Mouse (Mus musculus): ENCODE data around the gene Gm42906. TPM values are rescaled to one million over a fixed set of nuclear protein-coding genes. Genes with fewer than 3 reads are reported as not detected.

The Gm42906 gene
- polyA plus RNA-seq, 1 experiment from 2014 or later = not detected

- Histone ChIP-seq H3K4me1 (replicated peaks; ENCODE audit: control insufficient read depth, insufficient read depth, low read length) (no peaks in the 10 kb centered on the region), H3K27ac (ENCODE audit: low read depth, low read length) (no peak overlapping the region), H3K4me2 (replicated peaks; ENCODE audit: low read depth, low read length) (no peak overlapping the region), H3K36me3 (ENCODE audit: control insufficient read depth, insufficient read depth, low read length) (no peaks in the 10 kb centered on the region), H3K4me3 (ENCODE audit: low read depth, low read length) (no peak overlapping the region), H3K9me3 (ENCODE audit: control insufficient read depth, low read length) (no peaks in the 10 kb centered on the region; the same call in 1 of the 2 replicates), H3K27me3 (ENCODE audit: control insufficient read depth, insufficient read depth, low read length) (no peaks in the 10 kb centered on the region), H3K9ac (ENCODE audit: low read depth, low read length) (no peak overlapping the region)
- DNase-seq (ENCODE audit: low spot score) (no peak), ATAC-seq (ENCODE audit: low FRiP score) (no peak)
- WGBS = 79% methylated on average over 5 of the region's 5 CpGs
Measured at GRCm38 (mm10) chr5:151018959-151019358, 409.0 kb downstream of the Gm42906 start.

DNA sequence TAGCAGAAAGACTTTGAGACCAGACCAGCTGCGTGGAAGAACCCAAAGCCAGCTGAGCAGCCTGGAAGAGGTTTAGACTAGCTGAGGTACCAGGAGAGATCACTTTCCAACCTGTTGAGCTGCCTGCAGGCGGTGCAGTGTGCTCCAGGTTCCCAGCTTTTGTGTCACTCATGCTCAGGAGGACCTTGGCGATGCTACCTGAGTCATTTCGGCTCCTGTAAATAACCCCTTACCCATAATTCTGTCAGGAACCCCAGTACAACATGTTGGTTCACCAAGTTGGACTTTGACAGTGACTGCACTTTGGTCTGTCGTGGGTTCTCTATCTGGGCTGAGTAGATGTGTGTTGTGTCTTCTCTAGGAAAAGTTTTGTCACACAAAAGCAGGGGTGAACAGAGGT, 409.5 kb downstream of the Gm42906 start:
- no peak overlapping the region for H3K27ac ChIP-seq (ENCODE audit: low read depth, low read length)
- no peaks in the 10 kb centered on the region for H3K36me3 ChIP-seq (ENCODE audit: control insufficient read depth, insufficient read depth, low read length)
- H3K9me3 ChIP-seq (ENCODE audit: control insufficient read depth, low read length) = no peaks in the 10 kb centered on the region; the same call in 1 of the 2 replicates
- no peak overlapping the region for H3K9ac ChIP-seq (ENCODE audit: low read depth, low read length)
- no peak for ATAC-seq (ENCODE audit: low FRiP score)
- H3K4me1 ChIP-seq (replicated peaks; ENCODE audit: control insufficient read depth, insufficient read depth, low read length) = no peaks in the 10 kb centered on the region
- no peak overlapping the region for H3K4me3 ChIP-seq (ENCODE audit: low read depth, low read length)
- DNase-seq (ENCODE audit: low spot score) = no peak
- H3K27me3 ChIP-seq (ENCODE audit: control insufficient read depth, insufficient read depth, low read length) = no peaks in the 10 kb centered on the region
- 83% methylated on average over 5 of the region's 5 CpGs for WGBS
- no peak overlapping the region for H3K4me2 ChIP-seq (replicated peaks; ENCODE audit: low read depth, low read length)

Other genes with a start within 250 kb of the Gm42906 start
- 4.1 and 4.3 TPM in 2 replicates for gene Stard13, start 194.3 kb downstream of the Gm42906 start, polyA plus RNA-seq (2014; fragmentation: Nextera tagmentation; extraction: Ambion mirVana)
- 0.10 and 0.11 TPM in 2 replicates for gene Vmn2r18, start 177.9 kb upstream of the Gm42906 start, polyA plus RNA-seq (2014; fragmentation: Nextera tagmentation; extraction: Ambion mirVana)
- 118 and 122 TPM in 2 replicates for gene Rfc3, start 223.1 kb upstream of the Gm42906 start, polyA plus RNA-seq (2014; fragmentation: Nextera tagmentation; extraction: Ambion mirVana)

Measured in hindbrain, embryonic 11.5 days (tissue).